Mouse (Mus musculus): ENCODE data around the gene Lrit2.
A peak's percentile ranks its signal among the peaks of the same experiment; 100 is the strongest.

The Lrit2 gene

GRCm38 (mm10) chr14:37112931-37113330, 45.2 kb downstream of the Lrit2 start:
- DNase-seq: peak in 1 of 2 experiments; percentile 38

- no peak for DNase-seq
Measured at GRCm38 (mm10) chr14:37113922-37114321, 46.2 kb downstream of the Lrit2 start, which contains the start of gene 2610528A11Rik. TSS of gene 2610528A11Rik (minus strand) at chr14:37114022.

- DNase-seq: no peak
Measured at GRCm38 (mm10) chr14:37119233-37119632, 51.5 kb downstream of the Lrit2 start.
